In the genomic region with DNA sequence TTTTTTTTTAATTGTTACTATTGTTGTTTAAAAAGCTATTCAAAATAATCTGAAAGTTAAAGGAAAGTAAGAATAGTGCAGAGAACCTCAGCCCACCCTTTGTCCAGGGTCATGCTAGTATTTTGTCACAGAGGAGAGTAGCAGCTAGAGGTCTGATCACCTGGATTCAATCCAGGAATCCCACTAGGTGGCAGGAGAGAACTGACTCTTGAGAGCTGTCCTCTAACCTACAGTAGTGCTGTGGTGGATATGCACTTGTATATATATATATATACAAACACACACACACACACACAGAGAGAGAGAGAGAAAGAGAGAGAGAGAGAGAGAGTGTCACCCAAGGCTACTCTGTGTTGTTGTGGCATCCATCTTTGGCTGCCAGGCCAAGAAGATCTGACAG, we compare ENCODE assay signal across 10 mouse cellular contexts. TPM values are rescaled to one million over a fixed set of nuclear protein-coding genes. Genes with fewer than 3 reads are reported as not detected.
A peak's percentile ranks its signal among the peaks of the same experiment; 100 is the strongest.
DNase-seq lines count a peak whose midpoint lies in the region; ATAC-seq and TF ChIP-seq lines count a peak whose summit lies in the region.
"Had no signal": no experiment of that assay in that cellular context is flagged by ENCODE, and none has a peak within 500 bp of the region (broad histone marks: within the 10 kb centered on the region; RNA-seq: fewer than 3 reads in every experiment).

No protein-coding gene starts in this region.

- H3K27ac ChIP-seq in forebrain, postnatal 0 days (ENCODE audit: low read depth, low read length), result no peak overlapping the region
- H3K27ac ChIP-seq in forebrain, embryonic 12.5 days, result no peak overlapping the region
- no peak overlapping the region for H3K27ac ChIP-seq in liver, postnatal 0 days (ENCODE audit: low read depth)

- no peaks in the 10 kb centered on the region for H3K36me3 ChIP-seq in forebrain, postnatal 0 days (ENCODE audit: insufficient read depth)
- no peaks in the 10 kb centered on the region for H3K36me3 ChIP-seq in forebrain, embryonic 12.5 days (replicated peaks)
- H3K36me3 ChIP-seq in liver, postnatal 0 days (replicated peaks; ENCODE audit: insufficient read depth, low read length), result no peaks in the 10 kb centered on the region

- H3K4me3 ChIP-seq in forebrain, postnatal 0 days (ENCODE audit: low read depth, low read length), result no peak overlapping the region
- no peak overlapping the region for H3K4me3 ChIP-seq in forebrain, embryonic 12.5 days (replicated peaks)
- no peak overlapping the region for H3K4me3 ChIP-seq in liver, postnatal 0 days (ENCODE audit: low read depth, low read length)
- H3K4me3 ChIP-seq: erythroblast, embryonic 14.5 days had no signal

- H3K9me3 ChIP-seq in forebrain, postnatal 0 days (ENCODE audit: low read length), result no peaks in the 10 kb centered on the region
- H3K9me3 ChIP-seq in forebrain, embryonic 12.5 days, result no peaks in the 10 kb centered on the region
- no peaks in the 10 kb centered on the region for H3K9me3 ChIP-seq in liver, postnatal 0 days (ENCODE audit: low read length)

- no peak overlapping the region for H3K9ac ChIP-seq in forebrain, postnatal 0 days
- H3K9ac ChIP-seq in forebrain, embryonic 12.5 days, result no peak overlapping the region
- H3K9ac ChIP-seq in liver, postnatal 0 days (replicated peaks), result no peak overlapping the region

- no peak for TF ChIP-seq EP300 in liver, postnatal 0 days (IDR thresholded peaks at IDR 0.05; ENCODE audit: low read depth)

- no peaks in the 10 kb centered on the region for H3K4me1 ChIP-seq in forebrain, postnatal 0 days (ENCODE audit: insufficient read depth)
- no peaks in the 10 kb centered on the region for H3K4me1 ChIP-seq in forebrain, embryonic 12.5 days
- no peaks in the 10 kb centered on the region for H3K4me1 ChIP-seq in liver, postnatal 0 days (ENCODE audit: insufficient read depth)

- no peak overlapping the region for H3K4me2 ChIP-seq in forebrain, postnatal 0 days (ENCODE audit: low read depth)
- no peak overlapping the region for H3K4me2 ChIP-seq in forebrain, embryonic 12.5 days
- no peak overlapping the region for H3K4me2 ChIP-seq in liver, postnatal 0 days (ENCODE audit: low read depth, low read length)

- TF ChIP-seq POLR2A in brain, embryonic 14.5 days (IDR thresholded peaks at IDR 0.05; ENCODE audit: borderline replicate concordance, extremely low read depth, insufficient read depth, insufficient read length, poor library complexity, severe bottlenecking), result no peak

- peak; percentile 47 for TF ChIP-seq CTCF in forebrain, postnatal 0 days (IDR thresholded peaks at IDR 0.05; ENCODE audit: low read depth)
- TF ChIP-seq CTCF in liver, postnatal 0 days (IDR thresholded peaks at IDR 0.05; ENCODE audit: low read depth), result peak; percentile 59
- peak; percentile 45; the same call in 1 of the 2 replicates for TF ChIP-seq CTCF in brain, embryonic 14.5 days (IDR thresholded peaks at IDR 0.05; ENCODE audit: borderline replicate concordance, extremely low read depth, insufficient read depth, insufficient read length)

- H3K27me3 ChIP-seq in forebrain, postnatal 0 days (ENCODE audit: insufficient read depth, low read length), result no peaks in the 10 kb centered on the region
- H3K27me3 ChIP-seq in forebrain, embryonic 12.5 days, result no peaks in the 10 kb centered on the region
- H3K27me3 ChIP-seq in liver, postnatal 0 days (ENCODE audit: insufficient read depth, low read length), result no peaks in the 10 kb centered on the region

- ATAC-seq in forebrain, postnatal 0 days, result no peak
- ATAC-seq in forebrain, embryonic 12.5 days (ENCODE audit: low FRiP score), result no peak
- ATAC-seq in liver, postnatal 0 days, result no peak
- no peak for ATAC-seq in activated CD4-positive, CD25-positive, alpha-beta regulatory T cell, adult 4 months

- DNase-seq in forebrain, postnatal 0 days, result no peak
- no peak for DNase-seq in liver, postnatal 0 days
- no peak for DNase-seq in liver
- DNase-seq in brain, embryonic 14.5 days (ENCODE audit: low read depth), result peak; percentile 50
- peak; percentile 10 for DNase-seq in mesoderm, embryonic 11.5 days (ENCODE audit: low read depth, low spot score)
- DNase-seq in layer of hippocampus, postnatal 14 days (ENCODE audit: low spot score in 2 of 2), result no peak

RNA-seq across cellular contexts. Expression of a gene that starts 17.6 kb away (rescaled TPM):
- 18.9 and 31.3 TPM in 2 replicates for total RNA-seq in forebrain, postnatal 0 days (2014; rRNA removed)
- 2.2 and 4.5 TPM in 2 replicates for polyA plus RNA-seq in forebrain, postnatal 0 days (2015; fragmentation: Nextera tagmentation; extraction: Ambion mirVana)
- polyA plus RNA-seq in forebrain, embryonic 12.5 days (2016; fragmentation: Nextera tagmentation; extraction: Ambion mirVana), result 48.6 and 53.0 TPM in 2 replicates
- polyA plus RNA-seq in liver, postnatal 0 days (2015; fragmentation: Nextera tagmentation; extraction: Ambion mirVana), result 2.4 and 2.5 TPM in 2 replicates
- 35.0 and 45.0 TPM in 2 replicates for polyA plus RNA-seq in brain, embryonic 14.5 days (2012; rRNA removed)
- polyA plus RNA-seq in activated CD4-positive, CD25-positive, alpha-beta regulatory T cell, adult 4 months (2017; shearing (Covaris generic)), result 10 to 100 TPM; 11.5 to 14.8 TPM
- 10 to 100 TPM; 23.3 to 23.8 TPM for total RNA-seq in layer of hippocampus, postnatal 14 days (2021)

RNA-seq across cellular contexts. Expression of a gene that starts 42.7 kb away (rescaled TPM):
- total RNA-seq in forebrain, postnatal 0 days (2014; rRNA removed), result 11.6 and 13.6 TPM in 2 replicates
- polyA plus RNA-seq in forebrain, postnatal 0 days (2015; fragmentation: Nextera tagmentation; extraction: Ambion mirVana), result 6.0 and 12.2 TPM in 2 replicates
- 26.7 and 27.7 TPM in 2 replicates for polyA plus RNA-seq in forebrain, embryonic 12.5 days (2016; fragmentation: Nextera tagmentation; extraction: Ambion mirVana)
- 0.30 and 0.32 TPM in 2 replicates for polyA plus RNA-seq in liver, postnatal 0 days (2015; fragmentation: Nextera tagmentation; extraction: Ambion mirVana)
- 29.7 and 31.2 TPM in 2 replicates for polyA plus RNA-seq in brain, embryonic 14.5 days (2012; rRNA removed)
- under 1 TPM in 1 of 2 experiments, not detected in 1; 0.32 TPM for polyA plus RNA-seq in activated CD4-positive, CD25-positive, alpha-beta regulatory T cell, adult 4 months (2017; shearing (Covaris generic))
- 1 to 10 TPM; 6.2 to 7.3 TPM for total RNA-seq in layer of hippocampus, postnatal 14 days (2021)
- total RNA-seq: megakaryocyte, adult 5-6 weeks had no signal
- polyA plus RNA-seq: erythroblast, embryonic 14.5 days had no signal

RNA-seq across cellular contexts. Expression of a gene that starts 42.7 kb away (rescaled TPM):
- 62.2 and 68.3 TPM in 2 replicates for total RNA-seq in forebrain, postnatal 0 days (2014; rRNA removed)
- polyA plus RNA-seq in forebrain, postnatal 0 days (2015; fragmentation: Nextera tagmentation; extraction: Ambion mirVana), result 41.3 and 47.7 TPM in 2 replicates
- polyA plus RNA-seq in forebrain, embryonic 12.5 days (2016; fragmentation: Nextera tagmentation; extraction: Ambion mirVana), result 30.7 and 33.0 TPM in 2 replicates
- polyA plus RNA-seq in liver, postnatal 0 days (2015; fragmentation: Nextera tagmentation; extraction: Ambion mirVana), result 10.8 and 11.1 TPM in 2 replicates
- polyA plus RNA-seq in brain, embryonic 14.5 days (2012; rRNA removed), result 115 and 142 TPM in 2 replicates
- polyA plus RNA-seq in activated CD4-positive, CD25-positive, alpha-beta regulatory T cell, adult 4 months (2017; shearing (Covaris generic)), result 10 to 100 TPM; 15.6 to 18.1 TPM
- total RNA-seq in layer of hippocampus, postnatal 14 days (2021), result 10 to 100 TPM; 50.9 to 51.6 TPM

RNA-seq across cellular contexts. Expression of a gene that starts 55.8 kb away (rescaled TPM):
- 15.8 and 18.4 TPM in 2 replicates for total RNA-seq in forebrain, postnatal 0 days (2014; rRNA removed)
- 13.8 and 16.5 TPM in 2 replicates for polyA plus RNA-seq in forebrain, postnatal 0 days (2015; fragmentation: Nextera tagmentation; extraction: Ambion mirVana)
- polyA plus RNA-seq in forebrain, embryonic 12.5 days (2016; fragmentation: Nextera tagmentation; extraction: Ambion mirVana), result 18.3 and 18.5 TPM in 2 replicates
- 5.2 and 5.8 TPM in 2 replicates for polyA plus RNA-seq in liver, postnatal 0 days (2015; fragmentation: Nextera tagmentation; extraction: Ambion mirVana)
- polyA plus RNA-seq in brain, embryonic 14.5 days (2012; rRNA removed), result 27.0 and 31.1 TPM in 2 replicates
- 10 to 100 TPM; 11.1 to 13.4 TPM for polyA plus RNA-seq in activated CD4-positive, CD25-positive, alpha-beta regulatory T cell, adult 4 months (2017; shearing (Covaris generic))
- 10 to 100 TPM; 22.6 to 25.7 TPM for total RNA-seq in layer of hippocampus, postnatal 14 days (2021)

RNA-seq across cellular contexts. Expression of a gene that starts 55.9 kb away (rescaled TPM):
- total RNA-seq in forebrain, postnatal 0 days (2014; rRNA removed), result 8.6 and 12.1 TPM in 2 replicates
- 5.0 and 6.3 TPM in 2 replicates for polyA plus RNA-seq in forebrain, postnatal 0 days (2015; fragmentation: Nextera tagmentation; extraction: Ambion mirVana)
- polyA plus RNA-seq in forebrain, embryonic 12.5 days (2016; fragmentation: Nextera tagmentation; extraction: Ambion mirVana), result 10.6 and 10.8 TPM in 2 replicates
- polyA plus RNA-seq in liver, postnatal 0 days (2015; fragmentation: Nextera tagmentation; extraction: Ambion mirVana), result 0.77 and 1.1 TPM in 2 replicates
- polyA plus RNA-seq in brain, embryonic 14.5 days (2012; rRNA removed), result 26.1 and 26.8 TPM in 2 replicates
- polyA plus RNA-seq in activated CD4-positive, CD25-positive, alpha-beta regulatory T cell, adult 4 months (2017; shearing (Covaris generic)), result 10 to 100 TPM in 1 of 2 experiments, 1 to 10 TPM in 1; 7.0 to 12.6 TPM
- total RNA-seq in layer of hippocampus, postnatal 14 days (2021), result 10 to 100 TPM; 24.0 to 25.5 TPM

Comparison
In these comparisons a context has a peak if more than half of its experiments do, and no peak if none do; other contexts are left out.
1. DNase-seq: peak in brain, embryonic 14.5 days (single experiment) and mesoderm, embryonic 11.5 days (single experiment); none in forebrain, postnatal 0 days (single experiment), liver, postnatal 0 days (single experiment), liver (single experiment) and layer of hippocampus, postnatal 14 days (0 of 2).
2. Peak in every context shown above with its lines, with median percentiles within 50 percentile points of each other: CTCF ChIP-seq.